Mouse (Mus musculus): Measurements from ENCODE around the gene Gif. TPM values are rescaled to one million over a fixed set of nuclear protein-coding genes. Genes with fewer than 3 reads are reported as not detected.

Gif gene
- polyA plus RNA-seq, 1 experiment from 2014 or later: not detected

- Histone ChIP-seq H3K4me3 (no peak overlapping the region), H3K36me3 (peaks cover 23% of the 10 kb centered on the region), H3K4me1 (peaks cover 5% of the 10 kb centered on the region; the same call in 1 of the 2 replicates), H3K9me3 (replicated peaks) (no peaks in the 10 kb centered on the region), H3K27me3 (ENCODE audit: low read depth, poor library complexity, severe bottlenecking) (no peaks in the 10 kb centered on the region), H3K27ac (no peak overlapping the region)
- 88% methylated on average over 5 of the region's 5 CpGs for WGBS
- no peak for DNase-seq (ENCODE audit: low spot score)
These were observed 22.0 kb downstream of the Gif start for GRCm38 (mm10) chr19:11769257-11769920.

- no peaks in the 10 kb centered on the region for H3K27me3 ChIP-seq (ENCODE audit: low read depth, poor library complexity, severe bottlenecking)
- peak; percentile 91 for DNase-seq (ENCODE audit: low spot score)
- peak within 1 kb of the TSS; percentile 82 for H3K27ac ChIP-seq
- WGBS: under 1% methylated on average over 30 of the region's 30 CpGs
- H3K9me3 ChIP-seq (replicated peaks): no peaks in the 10 kb centered on the region
- H3K4me1 ChIP-seq: peaks cover 5% of the 10 kb centered on the region; the same call in 1 of the 2 replicates
- peaks cover 33% of the 10 kb centered on the region for H3K36me3 ChIP-seq
- peak within 1 kb of the TSS; percentile 65 for H3K4me3 ChIP-seq
These were observed 23.0 kb downstream of the Gif start, which contains the start of gene Mrpl16 for GRCm38 (mm10) chr19:11770205-11770892. Mrpl16 (plus strand) TSS chr19:11770391.

- Histone ChIP-seq H3K9me3 (replicated peaks) (no peaks in the 10 kb centered on the region), H3K27me3 (ENCODE audit: low read depth, poor library complexity, severe bottlenecking) (no peaks in the 10 kb centered on the region), H3K4me1 (no peaks in the 10 kb centered on the region), H3K27ac (no peak overlapping the region), H3K36me3 (peaks cover 47% of the 10 kb centered on the region), H3K4me3 (no peak overlapping the region)
- DNase-seq (ENCODE audit: low spot score): peak; percentile 62
- WGBS: 69% methylated on average over 7 of the region's 7 CpGs
These were observed 30.0 kb downstream of the Gif start for GRCm38 (mm10) chr19:11777191-11777865.

GRCm38 (mm10) chr19:11785409-11786154 is 38.2 kb downstream of the Gif start:
- DNase-seq (ENCODE audit: low spot score): no peak
- H3K4me3 ChIP-seq: no peak overlapping the region
- no peaks in the 10 kb centered on the region for H3K27me3 ChIP-seq (ENCODE audit: low read depth, poor library complexity, severe bottlenecking)
- H3K9me3 ChIP-seq (replicated peaks): no peaks in the 10 kb centered on the region
- H3K27ac ChIP-seq: no peak overlapping the region
- H3K36me3 ChIP-seq: no peaks in the 10 kb centered on the region
- WGBS: 94% methylated on average over 14 of the region's 14 CpGs
- H3K4me1 ChIP-seq: no peaks in the 10 kb centered on the region

GRCm38 (mm10) chr19:11787826-11788225 is 40.5 kb downstream of the Gif start:
- no peaks in the 10 kb centered on the region for H3K4me1 ChIP-seq
- 93% methylated on average over 6 of the region's 6 CpGs for WGBS
- no peak overlapping the region for H3K27ac ChIP-seq
- no peaks in the 10 kb centered on the region for H3K27me3 ChIP-seq (ENCODE audit: low read depth, poor library complexity, severe bottlenecking)
- no peaks in the 10 kb centered on the region for H3K9me3 ChIP-seq (replicated peaks)
- no peaks in the 10 kb centered on the region for H3K36me3 ChIP-seq
- H3K4me3 ChIP-seq: no peak overlapping the region
- DNase-seq (ENCODE audit: low spot score): no peak

- Histone ChIP-seq H3K4me3 (no peak overlapping the region), H3K27ac (no peak overlapping the region), H3K27me3 (ENCODE audit: low read depth, poor library complexity, severe bottlenecking) (no peaks in the 10 kb centered on the region), H3K9me3 (replicated peaks) (no peaks in the 10 kb centered on the region), H3K4me1 (no peaks in the 10 kb centered on the region), H3K36me3 (no peaks in the 10 kb centered on the region)
- DNase-seq (ENCODE audit: low spot score): no peak
- 88% methylated on average over 6 of the region's 6 CpGs for WGBS
These were observed 41.5 kb downstream of the Gif start for GRCm38 (mm10) chr19:11788876-11789275.

- Histone ChIP-seq H3K27me3 (ENCODE audit: low read depth, poor library complexity, severe bottlenecking) (no peaks in the 10 kb centered on the region), H3K4me1 (no peaks in the 10 kb centered on the region), H3K27ac (no peak overlapping the region), H3K36me3 (no peaks in the 10 kb centered on the region), H3K9me3 (replicated peaks) (no peaks in the 10 kb centered on the region), H3K4me3 (no peak overlapping the region)
- 80% methylated on average over 5 of the region's 5 CpGs for WGBS
- no peak for DNase-seq (ENCODE audit: low spot score)
These were observed 44.5 kb downstream of the Gif start for GRCm38 (mm10) chr19:11791825-11792224.

GRCm38 (mm10) chr19:11793741-11794359 is 46.5 kb downstream of the Gif start:
- no peak overlapping the region for H3K4me3 ChIP-seq
- DNase-seq (ENCODE audit: low spot score): no peak
- no peaks in the 10 kb centered on the region for H3K27me3 ChIP-seq (ENCODE audit: low read depth, poor library complexity, severe bottlenecking)
- H3K36me3 ChIP-seq: no peaks in the 10 kb centered on the region
- no peak overlapping the region for H3K27ac ChIP-seq
- no peaks in the 10 kb centered on the region for H3K4me1 ChIP-seq
- H3K9me3 ChIP-seq (replicated peaks): no peaks in the 10 kb centered on the region
- 87% methylated on average over 2 of the region's 2 CpGs for WGBS

GRCm38 (mm10) chr19:11794447-11794846 is 47.1 kb downstream of the Gif start:
- H3K36me3 ChIP-seq: no peaks in the 10 kb centered on the region
- no peaks in the 10 kb centered on the region for H3K4me1 ChIP-seq
- H3K9me3 ChIP-seq (replicated peaks): no peaks in the 10 kb centered on the region
- WGBS: 86% methylated on average over 6 of the region's 6 CpGs
- no peak overlapping the region for H3K4me3 ChIP-seq
- DNase-seq (ENCODE audit: low spot score): no peak
- H3K27ac ChIP-seq: no peak overlapping the region
- H3K27me3 ChIP-seq (ENCODE audit: low read depth, poor library complexity, severe bottlenecking): no peaks in the 10 kb centered on the region

- no peak for DNase-seq (ENCODE audit: low spot score)
- H3K27me3 ChIP-seq (ENCODE audit: low read depth, poor library complexity, severe bottlenecking): no peaks in the 10 kb centered on the region
- WGBS: 82% methylated on average over 8 of the region's 8 CpGs
These were observed 53.4 kb downstream of the Gif start for GRCm38 (mm10) chr19:11800531-11801315.

GRCm38 (mm10) chr19:11804423-11804822 is 57.1 kb downstream of the Gif start:
- H3K9me3 ChIP-seq (replicated peaks): no peaks in the 10 kb centered on the region
- no peaks in the 10 kb centered on the region for H3K4me1 ChIP-seq
- 83% methylated on average over 1 of the region's 1 CpGs for WGBS
- no peak overlapping the region for H3K27ac ChIP-seq
- no peaks in the 10 kb centered on the region for H3K36me3 ChIP-seq
- DNase-seq (ENCODE audit: low spot score): no peak
- no peaks in the 10 kb centered on the region for H3K27me3 ChIP-seq (ENCODE audit: low read depth, poor library complexity, severe bottlenecking)
- H3K4me3 ChIP-seq: no peak overlapping the region

More at GRCm38 (mm10) chr19:11800531-11801315, 53.4 kb downstream of the Gif start:
- Histone ChIP-seq H3K4me3 (no peak overlapping the region), H3K9me3 (replicated peaks) (no peaks in the 10 kb centered on the region), H3K36me3 (no peaks in the 10 kb centered on the region), H3K27ac (no peak overlapping the region), H3K4me1 (no peaks in the 10 kb centered on the region)

- H3K9me3 ChIP-seq (replicated peaks): no peaks in the 10 kb centered on the region
- no peaks in the 10 kb centered on the region for H3K36me3 ChIP-seq
- WGBS: 82% methylated on average over 2 of the region's 2 CpGs
These were observed 59.9 kb downstream of the Gif start for GRCm38 (mm10) chr19:11807251-11807650.

More at GRCm38 (mm10) chr19:11807251-11807650, 59.9 kb downstream of the Gif start:
- Histone ChIP-seq H3K4me3 (no peak overlapping the region), H3K27me3 (ENCODE audit: low read depth, poor library complexity, severe bottlenecking) (no peaks in the 10 kb centered on the region), H3K4me1 (no peaks in the 10 kb centered on the region), H3K27ac (no peak overlapping the region)
- DNase-seq (ENCODE audit: low spot score): no peak
